8 mouse cellular contexts compared by ENCODE assay signal in the genomic region with DNA sequence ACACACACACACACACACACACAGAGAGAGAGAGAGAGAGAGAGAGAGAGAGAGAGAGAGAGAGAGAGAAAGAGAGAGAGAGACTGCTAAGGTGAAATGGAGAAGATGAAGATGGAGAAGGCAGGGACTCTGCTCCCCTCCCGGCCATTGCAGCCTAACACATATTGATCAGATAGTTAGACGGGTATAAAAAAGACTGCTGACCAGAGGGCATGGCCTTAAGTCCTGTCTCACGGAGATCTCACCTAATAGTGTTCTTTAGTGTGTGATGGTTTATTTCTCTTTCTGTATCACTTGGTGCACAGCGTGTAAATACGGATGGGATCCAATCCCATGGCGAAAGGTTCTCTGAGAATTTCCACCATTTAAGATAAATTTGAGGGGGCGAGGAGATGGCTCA. TPM values are rescaled to one million over a fixed set of nuclear protein-coding genes. Genes with fewer than 3 reads are reported as not detected.
DNase-seq lines count a peak whose midpoint lies in the region; ATAC-seq and TF ChIP-seq lines count a peak whose summit lies in the region.

A gene (minus strand): TSS at position 101 of the 400 bp plus-strand sequence.

- H3K27me3 ChIP-seq in liver, embryonic 11.5 days (replicated peaks; ENCODE audit: control insufficient read depth, insufficient read depth, low read length): peaks cover 24% of the 10 kb centered on the region

- H3K4me2 ChIP-seq in liver, embryonic 11.5 days: peak within 1 kb of the TSS; percentile 71

- H3K4me1 ChIP-seq in cortical plate, adult 2 months (ENCODE audit: control insufficient read depth, insufficient read depth, low read length): peaks cover 4% of the 10 kb centered on the region
- H3K4me1 ChIP-seq in liver, embryonic 11.5 days (replicated peaks; ENCODE audit: control insufficient read depth, insufficient read depth, low read length): no peaks in the 10 kb centered on the region

- no peak for ATAC-seq in liver, embryonic 11.5 days (replicated peaks; ENCODE audit: low FRiP score)

- peak within 1 kb of the TSS; percentile 74 for H3K4me3 ChIP-seq in gastrocnemius, adult 2 months
- H3K4me3 ChIP-seq in cortical plate, adult 2 months (ENCODE audit: insufficient read depth, low read length): peak within 1 kb of the TSS; percentile 94
- H3K4me3 ChIP-seq in liver, embryonic 11.5 days (ENCODE audit: low read depth, low read length): peak within 1 kb of the TSS; percentile 45

- H3K36me3 ChIP-seq in liver, embryonic 11.5 days (ENCODE audit: control insufficient read depth, insufficient read depth, low read length): no peaks in the 10 kb centered on the region

- no peak for TF ChIP-seq CTCF in gastrocnemius, adult 2 months (IDR thresholded peaks at IDR 0.05)
- no peak for TF ChIP-seq CTCF in cortical plate, adult 2 months (IDR thresholded peaks at IDR 0.05; ENCODE audit: extremely low read depth, insufficient read depth, low read length)

- no peak within 1 kb of the TSS for H3K9ac ChIP-seq in liver, embryonic 11.5 days (ENCODE audit: low read depth, low read length)

- no peak for DNase-seq in gastrocnemius, adult 2 months
- no peak for DNase-seq in gastrocnemius, postnatal 14 days
- DNase-seq in heart, postnatal 4 days: no peak
- no peak for DNase-seq in liver, embryonic 11.5 days (ENCODE audit: low spot score)
- DNase-seq in ovary, postnatal 14 days (ENCODE audit: low spot score): no peak
- no peak for DNase-seq in thymus, postnatal 0 days (ENCODE audit: low spot score)
- no peak for DNase-seq in retina, postnatal 1 day

- no peaks in the 10 kb centered on the region for H3K9me3 ChIP-seq in liver, embryonic 11.5 days (ENCODE audit: control insufficient read depth, low read length)

- H3K27ac ChIP-seq in gastrocnemius, adult 2 months: peak within 1 kb of the TSS; percentile 31; the same call in 1 of the 2 replicates
- peak within 1 kb of the TSS; percentile 79 for H3K27ac ChIP-seq in cortical plate, adult 2 months (ENCODE audit: insufficient read depth, low read length)
- no peak within 1 kb of the TSS for H3K27ac ChIP-seq in liver, embryonic 11.5 days (ENCODE audit: low read depth, low read length)

- no peak for TF ChIP-seq POLR2A in cortical plate, adult 2 months (IDR thresholded peaks at IDR 0.05; ENCODE audit: extremely low read depth, insufficient read depth, low read length)

- intact Hi-C loops in gastrocnemius, adult 2 months (cut with DNase I): no loop called here
- intact Hi-C loops in gastrocnemius, postnatal 14 days (cut with DNase I; ENCODE audit: low total_unique reads): no loop called here

- WGBS in liver, embryonic 11.5 days: 62% methylated on average over 7 of the region's 7 CpGs

RNA-seq across cellular contexts. Expression of the gene that starts here (rescaled TPM):
- 1 to 10 TPM in 1 of 2 experiments, under 1 TPM in 1; 0.92 to 1.7 TPM for total RNA-seq in gastrocnemius, adult 2 months (2021)
- 1 to 10 TPM; 1.9 to 2.1 TPM for total RNA-seq in gastrocnemius, postnatal 14 days (2021)
- 135 and 144 TPM in 2 replicates for polyA plus RNA-seq in cortical plate, adult 2 months (2012; rRNA removed)
- 10 to 100 TPM; 25.4 to 28.1 TPM for total RNA-seq in heart, postnatal 4 days (2021)
- 1.6 and 2.9 TPM in 2 replicates for polyA plus RNA-seq in liver, embryonic 11.5 days (2014; fragmentation: Nextera tagmentation; extraction: Ambion mirVana)
- polyA plus RNA-seq in thymus, postnatal 0 days (2015; fragmentation: Nextera tagmentation; extraction: Ambion mirVana): 0.32 and 0.33 TPM in 2 replicates

Comparison
In these comparisons a context has a peak if more than half of its experiments do, and no peak if none do; other contexts are left out.
1. RNA of the gene that starts here (total RNA-seq): 25.4 to 28.1 TPM in heart, postnatal 4 days; 1.9 to 2.1 TPM in gastrocnemius, postnatal 14 days and 0.92 to 1.7 TPM in gastrocnemius, adult 2 months; every median in the first group is over 4 times any median in the second.
2. RNA of the gene that starts here (polyA plus RNA-seq): 135 to 144 TPM in cortical plate, adult 2 months; 1.6 to 2.9 TPM in liver, embryonic 11.5 days and 0.32 to 0.33 TPM in thymus, postnatal 0 days; every median in the first group is over 10 times any median in the second.
3. Peak in every context shown above with its lines, with median percentiles within 50 percentile points of each other: H3K4me3 ChIP-seq.